Mouse (Mus musculus) heart, postnatal 14 days (tissue): ENCODE results near the gene Cebpe. TPM values are rescaled to one million over a fixed set of nuclear protein-coding genes. Genes with fewer than 3 reads are reported as not detected.

Experiments
- DNase-seq, 2 experiments: peaks; one replicate each; pipeline ENCODE4 v3.0.0; 2021 to 2022
- intact Hi-C: fragments of 180-260 bp; cut with DNase I; formaldehyde crosslinking; loops from one replicate; pipeline ENCODE4 v1.15.1; 2025
- total RNA-seq, 2 experiments: library from RNA; stranded (reverse); gene quantifications; 2 replicates each; pipeline ENCODE4 v1.2.3; 2021

The Cebpe gene
- total RNA-seq, 2 experiments from 2014 or later = not detected

- DNase-seq = no peak
- intact Hi-C loops = loop anchor here (5.0 to 10.0 kb wide), 2 partner anchors 33 to 329 kb away; partner anchors contain the start of gene Ngdn
Observed at GRCm38 (mm10) chr14:54685471-54685870, 26.5 kb downstream of the Cebpe start.

DNA sequence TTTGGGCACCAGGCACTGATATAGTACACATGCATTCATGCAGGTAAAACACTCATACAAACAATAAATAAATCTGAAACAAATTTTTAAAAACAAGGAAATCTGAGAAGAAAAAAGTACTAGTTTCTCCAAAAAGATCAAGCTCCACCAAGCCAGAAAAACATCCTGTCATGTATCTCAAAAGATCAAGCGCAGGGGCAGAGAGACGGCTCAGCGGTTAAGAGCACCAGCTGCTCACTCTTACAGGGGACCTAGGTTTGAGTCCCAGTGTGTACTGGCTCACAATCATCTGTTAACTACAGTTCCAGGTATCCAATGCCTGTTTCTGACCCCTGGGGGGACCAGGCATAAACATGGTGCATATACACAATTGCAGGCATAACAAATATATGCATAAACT, 29.6 kb downstream of the Cebpe start:
- intact Hi-C loops = loop anchor here (10.0 kb wide), 1 partner anchor 332 kb away; the partner anchor contains the start of gene Ngdn

GRCm38 (mm10) chr14:54678657-54679304, 33.2 kb downstream of the Cebpe start:
- intact Hi-C loops = no loop called here
- DNase-seq = no peak

More for the DNA sequence above, 29.6 kb downstream of the Cebpe start:
- DNase-seq = no peak

GRCm38 (mm10) chr14:54676290-54676689, 35.7 kb downstream of the Cebpe start:
- DNase-seq = no peak
- intact Hi-C loops = no loop called here

DNA sequence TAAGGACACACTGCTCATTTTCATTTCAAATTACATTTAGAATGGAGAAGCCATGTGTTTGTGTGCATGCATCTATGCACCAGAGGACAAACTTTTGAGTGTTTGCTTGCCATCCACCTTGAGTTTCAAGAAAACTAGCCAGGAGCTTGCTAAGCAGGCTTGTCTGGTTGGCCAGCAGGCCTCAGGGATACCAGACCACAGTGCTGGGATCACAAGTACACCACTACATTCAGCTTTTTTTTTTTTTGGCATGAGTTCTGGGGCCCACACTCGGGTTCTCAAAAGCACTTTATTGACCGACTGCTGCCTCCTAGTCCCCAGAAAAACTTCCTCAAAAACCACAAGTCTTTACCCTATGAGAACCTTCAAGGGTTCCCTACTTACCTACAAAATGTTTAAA, 37.7 kb downstream of the Cebpe start:
- intact Hi-C loops = no loop called here
- no peak for DNase-seq

- intact Hi-C loops = no loop called here
- DNase-seq = peak; percentile 53 to 65
Observed at GRCm38 (mm10) chr14:54669381-54669780, 42.6 kb downstream of the Cebpe start.

DNA sequence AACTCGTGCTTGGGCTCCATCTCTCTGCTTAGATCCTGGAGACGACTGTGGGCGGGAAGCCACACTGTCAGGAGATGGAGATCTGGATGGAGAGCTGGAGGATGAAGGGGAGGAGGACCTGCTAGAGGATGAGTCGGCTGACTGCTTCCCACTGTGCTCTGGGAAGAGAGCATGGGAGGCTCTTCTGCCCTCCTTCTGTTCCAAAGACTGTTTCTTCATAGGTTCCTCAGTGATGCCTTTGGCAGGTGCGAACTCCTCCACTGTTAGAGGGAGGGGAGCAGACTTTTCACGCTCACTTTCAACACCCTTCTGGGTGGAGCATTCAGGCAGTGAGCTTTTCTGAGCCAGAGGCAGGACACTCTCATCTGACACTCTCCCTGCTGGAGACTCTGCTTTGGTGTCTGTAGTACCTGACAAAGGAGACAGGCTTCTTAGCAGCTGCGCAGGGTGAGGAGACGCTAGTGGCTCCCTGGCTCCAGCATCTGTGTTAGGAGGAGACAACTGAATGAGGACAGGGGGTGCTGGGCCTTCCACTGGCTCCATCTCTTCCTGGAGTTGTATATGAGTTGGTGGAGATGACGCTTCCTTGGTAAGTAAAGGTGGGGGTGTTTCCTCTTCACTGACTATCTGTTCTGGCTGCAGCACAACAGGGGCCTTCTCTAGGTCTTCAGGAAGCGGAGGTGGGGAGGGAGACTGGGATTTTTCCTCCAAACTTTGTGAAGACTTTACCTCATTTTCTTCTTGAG, 47.3 kb downstream of the Cebpe start:
- DNase-seq = no peak
- intact Hi-C loops = no loop called here

Other genes with a start within 250 kb of the Cebpe start
- 10 to 100 TPM; 63.2 to 65.6 TPM for gene Lrp10, start 248.0 kb downstream of the Cebpe start, total RNA-seq
- not detected for gene Rem2, start 236.1 kb downstream of the Cebpe start, total RNA-seq
- gene Prmt5, start 194.6 kb downstream of the Cebpe start, total RNA-seq = 10 to 100 TPM; 26.9 to 29.2 TPM
- gene Haus4, start 157.6 kb downstream of the Cebpe start, total RNA-seq = 1 to 10 TPM; 5.2 to 6.1 TPM
- 10 to 100 TPM; 10.2 to 10.7 TPM for gene Ajuba, start 134.6 kb downstream of the Cebpe start, total RNA-seq
- gene 4931414P19Rik, start 106.2 kb downstream of the Cebpe start, total RNA-seq = 1 to 10 TPM; 5.0 to 6.0 TPM
- 100 to 1,000 TPM; 186 to 196 TPM for gene Psmb5, start 94.2 kb downstream of the Cebpe start, total RNA-seq
- gene Psmb11, start 90.7 kb downstream of the Cebpe start, total RNA-seq = 1 to 10 TPM in 1 of 2 experiments, not detected in 1; 1.1 TPM
- gene Gm17606, start 71.2 kb downstream of the Cebpe start, total RNA-seq = not detected
- gene Cdh24, start 70.8 kb downstream of the Cebpe start, total RNA-seq = 1 to 10 TPM; 1.1 to 1.6 TPM
- 10 to 100 TPM; 17.2 to 18.6 TPM for gene 1700123O20Rik, start 26.0 kb downstream of the Cebpe start, total RNA-seq
- 100 to 1,000 TPM; 105 to 106 TPM for gene Acin1, start 25.2 kb downstream of the Cebpe start, total RNA-seq
- not detected for gene Gm29776, start 13.3 kb downstream of the Cebpe start, total RNA-seq
- gene Slc7a8, start 69.8 kb upstream of the Cebpe start, total RNA-seq = 1 to 10 TPM; 3.2 to 3.7 TPM
- not detected for gene Rnf212b, start 102.0 kb upstream of the Cebpe start, total RNA-seq
- gene Homez, start 158.8 kb upstream of the Cebpe start, total RNA-seq = 1 to 10 TPM; 6.7 to 8.6 TPM
- 1 to 10 TPM; 2.8 to 5.2 TPM for gene Ppp1r3e, start 165.4 kb upstream of the Cebpe start, total RNA-seq
- gene Bcl2l2, start 171.2 kb upstream of the Cebpe start, total RNA-seq = 10 to 100 TPM; 35.1 to 39.2 TPM
- gene Gm20521, start 171.3 kb upstream of the Cebpe start, total RNA-seq = 1 to 10 TPM; 4.1 to 8.1 TPM
- 10 to 100 TPM; 66.9 to 77.6 TPM for gene Pabpn1, start 180.3 kb upstream of the Cebpe start, total RNA-seq
- 1 to 10 TPM; 3.4 to 5.6 TPM for gene Slc22a17, start 201.0 kb upstream of the Cebpe start, total RNA-seq
- gene Efs, start 214.0 kb upstream of the Cebpe start, total RNA-seq = 1 to 10 TPM; 4.1 to 4.6 TPM
- not detected for gene Il25, start 220.5 kb upstream of the Cebpe start, total RNA-seq
- gene Cmtm5, start 224.1 kb upstream of the Cebpe start, total RNA-seq = under 1 TPM; 0.49 to 0.60 TPM